Comparison of ENCODE assay signal across 10 mouse cellular contexts in the genomic region with DNA sequence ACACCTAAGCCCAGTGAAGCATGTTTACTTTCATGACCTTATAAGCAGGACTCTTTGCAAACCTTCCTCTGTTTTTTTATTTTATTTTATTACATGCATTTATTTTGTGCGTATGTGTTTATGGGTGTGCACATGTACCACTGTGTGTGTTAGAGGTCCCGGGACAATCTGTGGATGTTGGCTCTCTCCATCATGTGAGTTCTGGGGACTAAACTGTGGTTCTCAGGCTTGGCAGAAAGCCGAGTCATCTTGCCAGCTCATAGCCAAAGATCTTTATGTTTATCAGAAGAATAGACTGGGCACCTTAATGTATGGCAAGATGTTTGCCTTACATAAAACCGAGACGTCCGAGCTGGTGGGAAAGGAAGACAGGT. TPM values are rescaled to one million over a fixed set of nuclear protein-coding genes. Genes with fewer than 3 reads are reported as not detected.
DNase-seq lines count a peak whose midpoint lies in the region; ATAC-seq and TF ChIP-seq lines count a peak whose summit lies in the region.
"Had no signal": no experiment of that assay in that cellular context is flagged by ENCODE, and none has a peak within 500 bp of the region (broad histone marks: within the 10 kb centered on the region; RNA-seq: fewer than 3 reads in every experiment).

No protein-coding gene starts in this region.

- no peak overlapping the region for H3K4me3 ChIP-seq in hindbrain, embryonic 11.5 days (ENCODE audit: low read depth, low read length)
- no peak overlapping the region for H3K4me3 ChIP-seq in hindbrain, postnatal 0 days (ENCODE audit: low read length)
- 0 out of 2 replicates have a peak overlapping the region, but pooled peaks have one; percentile 53 for H3K4me3 ChIP-seq in E14TG2a.4 (replicated peaks; ENCODE audit: low read length)
- no peak overlapping the region for H3K4me3 ChIP-seq in embryonic facial prominence, embryonic 11.5 days (ENCODE audit: low read depth, low read length)
- H3K4me3 ChIP-seq in limb, embryonic 14.5 days (replicated peaks; ENCODE audit: low read length): no peak overlapping the region
- H3K4me3 ChIP-seq: neural tube, embryonic 13.5 days had no signal

- peaks cover 10% of the 10 kb centered on the region; the same call in 1 of the 2 replicates for H3K4me1 ChIP-seq in hindbrain, embryonic 11.5 days (replicated peaks; ENCODE audit: control insufficient read depth, insufficient read depth, low read length)
- H3K4me1 ChIP-seq in hindbrain, postnatal 0 days (ENCODE audit: insufficient read depth, low read length): peaks cover 15% of the 10 kb centered on the region; the same call in 1 of the 2 replicates
- peaks cover 77% of the 10 kb centered on the region for H3K4me1 ChIP-seq in E14TG2a.4 (replicated peaks; ENCODE audit: low read depth, low read length)
- peaks cover 4% of the 10 kb centered on the region for H3K4me1 ChIP-seq in embryonic facial prominence, embryonic 11.5 days (ENCODE audit: control insufficient read depth, insufficient read depth, low read length)
- H3K4me1 ChIP-seq in limb, embryonic 14.5 days (ENCODE audit: control insufficient read depth, insufficient read depth, low read length): peaks cover 29% of the 10 kb centered on the region

- DNase-seq in hindbrain, embryonic 11.5 days (ENCODE audit: low spot score): no peak
- DNase-seq in hindbrain, postnatal 0 days (ENCODE audit: low spot score): no peak
- no peak for DNase-seq in embryonic facial prominence, embryonic 11.5 days (ENCODE audit: low spot score)
- peak; percentile 15 for DNase-seq in limb, embryonic 14.5 days (ENCODE audit: low spot score)
- no peak for DNase-seq in B cell, adult 2 months

- H3K36me3 ChIP-seq in hindbrain, embryonic 11.5 days (ENCODE audit: control insufficient read depth, insufficient read depth, low read length): no peaks in the 10 kb centered on the region
- H3K36me3 ChIP-seq in hindbrain, postnatal 0 days (ENCODE audit: insufficient read depth, low read length): no peaks in the 10 kb centered on the region
- H3K36me3 ChIP-seq in E14TG2a.4 (ENCODE audit: insufficient read depth, low read length): no peaks in the 10 kb centered on the region
- no peaks in the 10 kb centered on the region for H3K36me3 ChIP-seq in embryonic facial prominence, embryonic 11.5 days (replicated peaks; ENCODE audit: control insufficient read depth, insufficient read depth, low read depth, low read length)
- no peaks in the 10 kb centered on the region for H3K36me3 ChIP-seq in limb, embryonic 14.5 days (ENCODE audit: control insufficient read depth, insufficient read depth, low read length)
- H3K36me3 ChIP-seq: neural tube, embryonic 13.5 days had no signal

- H3K9ac ChIP-seq in hindbrain, embryonic 11.5 days (ENCODE audit: low read depth, low read length): no peak overlapping the region
- no peak overlapping the region for H3K9ac ChIP-seq in hindbrain, postnatal 0 days (replicated peaks; ENCODE audit: low read length)
- H3K9ac ChIP-seq in embryonic facial prominence, embryonic 11.5 days (replicated peaks; ENCODE audit: low read length): no peak overlapping the region; the same call in 1 of the 2 replicates
- no peak overlapping the region for H3K9ac ChIP-seq in limb, embryonic 14.5 days (ENCODE audit: low read depth, low read length, severe bottlenecking)
- H3K9ac ChIP-seq: liver, embryonic 14.5 days; neural tube, embryonic 13.5 days had no signal

- no peak overlapping the region for H3K4me2 ChIP-seq in hindbrain, embryonic 11.5 days (replicated peaks; ENCODE audit: low read depth, low read length)
- H3K4me2 ChIP-seq in hindbrain, postnatal 0 days (ENCODE audit: low read depth, low read length): no peak overlapping the region
- no peak overlapping the region for H3K4me2 ChIP-seq in embryonic facial prominence, embryonic 11.5 days (ENCODE audit: low read depth, low read length)
- peak overlapping the region; percentile 20; the same call in 1 of the 2 replicates for H3K4me2 ChIP-seq in limb, embryonic 14.5 days (replicated peaks; ENCODE audit: low read depth, low read length, severe bottlenecking)

- H3K9me3 ChIP-seq in hindbrain, embryonic 11.5 days (ENCODE audit: control insufficient read depth, low read length): no peaks in the 10 kb centered on the region
- no peaks in the 10 kb centered on the region for H3K9me3 ChIP-seq in hindbrain, postnatal 0 days (ENCODE audit: low read length)
- H3K9me3 ChIP-seq in E14TG2a.4 (ENCODE audit: low read length): 0 out of 2 replicates have a peak, but pooled peaks cover 3% of the 10 kb centered on the region
- H3K9me3 ChIP-seq in embryonic facial prominence, embryonic 11.5 days (replicated peaks; ENCODE audit: control insufficient read depth, low read length): no peaks in the 10 kb centered on the region; the same call in 1 of the 2 replicates
- no peaks in the 10 kb centered on the region for H3K9me3 ChIP-seq in limb, embryonic 14.5 days (ENCODE audit: control insufficient read depth, low read length)
- H3K9me3 ChIP-seq: neural tube, embryonic 13.5 days had no signal

- no peaks in the 10 kb centered on the region for H3K27me3 ChIP-seq in hindbrain, embryonic 11.5 days (ENCODE audit: control insufficient read depth, insufficient read depth, low read length)
- H3K27me3 ChIP-seq in hindbrain, postnatal 0 days (ENCODE audit: insufficient read depth, low read length): no peaks in the 10 kb centered on the region
- no peaks in the 10 kb centered on the region for H3K27me3 ChIP-seq in E14TG2a.4 (ENCODE audit: insufficient read depth, low read length)
- H3K27me3 ChIP-seq in embryonic facial prominence, embryonic 11.5 days (ENCODE audit: control insufficient read depth, insufficient read depth, low read length): no peaks in the 10 kb centered on the region
- H3K27me3 ChIP-seq in limb, embryonic 14.5 days (ENCODE audit: control insufficient read depth, insufficient read depth, low read length): no peaks in the 10 kb centered on the region
- H3K27me3 ChIP-seq: neural tube, embryonic 13.5 days had no signal

- 70% methylated on average over 6 of the region's 6 CpGs for WGBS in hindbrain, embryonic 11.5 days
- 51% methylated on average over 6 of the region's 6 CpGs for WGBS in hindbrain, postnatal 0 days
- WGBS in embryonic facial prominence, embryonic 11.5 days: 68% methylated on average over 6 of the region's 6 CpGs
- WGBS in limb, embryonic 14.5 days: 45% methylated on average over 6 of the region's 6 CpGs

- ATAC-seq in hindbrain, embryonic 11.5 days (ENCODE audit: low FRiP score): 0 out of 2 replicates have a peak, but pooled peaks have one; percentile 4
- ATAC-seq in hindbrain, postnatal 0 days: no peak
- peak; percentile 3; the same call in 1 of the 2 replicates for ATAC-seq in embryonic facial prominence, embryonic 11.5 days (replicated peaks; ENCODE audit: insufficient number of reproducible peaks, low FRiP score, low TSS enrichment, low read depth)
- peak; percentile 36; the same call in 1 of the 2 replicates for ATAC-seq in limb, embryonic 14.5 days (ENCODE audit: low FRiP score, low read depth)
- no peak for ATAC-seq in erythroid progenitor cell, adult 5-6 weeks (replicated peaks; ENCODE audit: low FRiP score, poor library complexity, severe bottlenecking)
- ATAC-seq in granulocyte monocyte progenitor cell, adult 5-6 weeks (replicated peaks; ENCODE audit: poor library complexity, severe bottlenecking): no peak

- no peak for TF ChIP-seq CTCF in hindbrain, postnatal 0 days (IDR thresholded peaks at IDR 0.05; ENCODE audit: low read depth)
- TF ChIP-seq CTCF in E14TG2a.4 (conservative IDR thresholded peaks at IDR 0.05; ENCODE audit: low read length): no peak

- TF ChIP-seq POLR2A in limb, embryonic 14.5 days (IDR thresholded peaks at IDR 0.05; ENCODE audit: borderline replicate concordance, extremely low read depth, insufficient read depth, insufficient read length): no peak

- H3K27ac ChIP-seq in hindbrain, embryonic 11.5 days (ENCODE audit: low read depth, low read length): no peak overlapping the region
- no peak overlapping the region for H3K27ac ChIP-seq in hindbrain, postnatal 0 days
- no peak overlapping the region; the same call in 1 of the 2 replicates for H3K27ac ChIP-seq in embryonic facial prominence, embryonic 11.5 days (replicated peaks; ENCODE audit: low read depth, low read length)
- H3K27ac ChIP-seq in limb, embryonic 14.5 days (replicated peaks; ENCODE audit: low read depth, low read length): peak overlapping the region; percentile 75; the same call in 1 of the 2 replicates
- H3K27ac ChIP-seq: liver, embryonic 14.5 days; neural tube, embryonic 13.5 days had no signal

RNA-seq across cellular contexts. Expression of a gene that starts 27.8 kb away (rescaled TPM):
- polyA plus RNA-seq in hindbrain, embryonic 11.5 days (2014; fragmentation: Nextera tagmentation; extraction: Ambion mirVana): 7.0 and 9.5 TPM in 2 replicates
- total RNA-seq in hindbrain, postnatal 0 days (2014; rRNA removed): 59.0 and 63.6 TPM in 2 replicates
- polyA plus RNA-seq in hindbrain, postnatal 0 days (2015; fragmentation: Nextera tagmentation; extraction: Ambion mirVana): 8.2 and 8.9 TPM in 2 replicates
- 14.9 and 15.6 TPM in 2 replicates for polyA plus RNA-seq in embryonic facial prominence, embryonic 11.5 days (2014; fragmentation: Nextera tagmentation; extraction: Ambion mirVana)
- polyA plus RNA-seq in limb, embryonic 14.5 days (2012; rRNA removed): 59.1 and 77.2 TPM in 2 replicates
- polyA plus RNA-seq in limb, embryonic 14.5 days (2014; fragmentation: Nextera tagmentation; extraction: Ambion mirVana): 27.4 and 33.3 TPM in 2 replicates
- total RNA-seq in erythroid progenitor cell, adult 5-6 weeks (2015; ENCODE audit: low replicate concordance): 6.1 and 6.3 TPM in 2 replicates
- total RNA-seq in erythroid progenitor cell, adult 5-6 weeks (2017; ENCODE audit: low replicate concordance): 1.7 and 5.1 TPM in 2 replicates
- 26.9 TPM in 2 replicates for total RNA-seq in granulocyte monocyte progenitor cell, adult 5-6 weeks (2014; fragmentation: Nextera tagmentation)
- 13.0 and 13.1 TPM in 2 replicates for total RNA-seq in granulocyte monocyte progenitor cell, adult 5-6 weeks (2017)

Comparison
In these comparisons a context has a peak if more than half of its experiments do, and no peak if none do; other contexts are left out.
1. ATAC-seq: peak in hindbrain, embryonic 11.5 days (single experiment), embryonic facial prominence, embryonic 11.5 days (single experiment) and limb, embryonic 14.5 days (single experiment); none in hindbrain, postnatal 0 days (single experiment), erythroid progenitor cell, adult 5-6 weeks (single experiment) and granulocyte monocyte progenitor cell, adult 5-6 weeks (single experiment).